Mouse (Mus musculus) lung, adult 18-20 months (tissue): ENCODE data around the gene D17Wsu92e.
A peak's percentile ranks its signal among the peaks of the same experiment; 100 is the strongest.
"Not testable (repeated sequence)": the region's sequence is repeated elsewhere in the genome, so short reads cannot be mapped to it uniquely, and the experiment has no call there.

Experiments
- DNase-seq, 2 experiments: peaks; one replicate each; pipeline ENCODE4 v3.0.0; 2022; ENCODE audit warnings: mixed read lengths in 2 of 2

Gene D17Wsu92e

DNA sequence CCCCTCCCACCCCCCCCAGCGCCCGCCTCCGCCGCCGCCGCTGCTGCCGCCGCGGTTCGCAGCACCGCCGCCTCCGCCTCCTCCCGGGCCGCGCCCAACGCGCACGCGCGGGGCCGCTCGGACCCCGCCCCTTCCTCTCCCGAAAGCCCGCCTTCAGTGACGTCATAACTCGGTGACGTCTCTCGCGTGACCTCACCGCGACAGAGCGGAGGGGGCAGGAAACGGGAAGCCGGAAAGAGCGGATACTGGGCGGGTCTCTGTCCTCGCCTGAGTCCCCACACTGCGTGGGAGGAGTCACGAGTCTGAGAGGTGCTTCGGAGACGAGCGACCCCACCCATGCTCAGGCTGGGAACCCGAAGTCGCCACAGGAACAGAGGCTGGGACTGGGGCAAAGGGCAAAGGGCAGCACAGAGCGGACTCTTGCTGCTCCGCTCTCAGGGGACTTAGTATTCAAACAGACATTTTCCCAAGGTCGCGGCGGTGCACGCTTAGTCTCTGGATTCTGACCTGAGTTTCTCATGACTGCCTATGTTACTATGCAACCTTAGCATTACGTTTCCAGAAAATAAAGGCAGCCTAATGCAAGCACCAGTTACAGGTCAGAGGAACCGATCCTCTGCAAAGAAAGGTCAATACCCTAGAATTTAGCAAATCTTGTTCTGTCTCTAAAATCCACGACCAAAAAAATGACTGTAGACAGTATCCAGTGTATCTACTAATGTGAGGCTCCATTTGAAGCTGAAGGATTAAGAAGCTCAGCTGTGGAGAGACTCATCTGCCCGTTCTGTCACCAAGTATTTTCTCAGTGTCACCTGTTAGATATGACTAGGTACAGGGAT is at the start of gene D17Wsu92e:
Gene D17Wsu92e (minus strand): TSS at position 81 of the 839 bp plus-strand sequence.
- peak; percentile 97 to 98 for DNase-seq

GRCm38 (mm10) chr17:27866737-27867136 is 46.3 kb upstream of the D17Wsu92e start:
- DNase-seq: no peak

DNA sequence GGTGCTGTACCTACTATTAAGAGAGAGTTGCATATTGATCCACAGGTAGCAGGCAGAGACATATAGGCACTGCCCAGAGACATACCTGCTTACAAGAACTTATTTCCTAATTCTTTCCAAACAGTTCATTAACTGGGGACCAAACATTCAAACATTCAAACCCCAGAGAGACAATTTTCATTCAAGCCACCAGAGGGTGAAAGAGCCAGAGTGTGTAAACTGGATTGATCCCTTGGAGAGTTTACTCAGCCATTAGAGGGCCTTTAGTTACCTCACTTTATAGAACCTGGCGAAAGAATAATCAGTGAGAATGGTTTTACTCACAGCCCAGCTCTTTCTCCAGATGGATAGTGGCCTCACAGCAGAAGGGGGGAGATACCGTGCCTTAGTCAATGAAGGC is 45.0 kb upstream of the D17Wsu92e start:
- no peak for DNase-seq

DNA sequence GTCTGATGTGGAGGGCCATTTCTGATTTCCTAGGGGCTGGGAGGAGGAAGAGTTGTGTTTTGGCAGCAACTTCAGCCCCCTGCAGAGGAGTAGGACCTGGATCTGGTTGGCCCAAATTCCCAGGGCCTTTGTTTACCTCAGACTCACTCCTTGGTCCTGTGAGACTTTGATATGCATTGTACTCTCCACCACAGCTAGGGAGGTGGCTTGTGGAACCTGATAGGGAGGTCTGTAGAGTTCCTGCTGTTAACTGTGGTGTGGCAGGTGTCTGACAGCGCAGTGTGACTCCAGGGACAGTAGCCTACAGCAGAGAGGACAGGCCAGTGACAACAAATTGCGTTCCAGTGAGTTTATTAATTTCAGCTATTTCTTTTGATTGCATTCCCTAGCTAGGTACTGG is 38.7 kb upstream of the D17Wsu92e start:
- DNase-seq: no peak

DNA sequence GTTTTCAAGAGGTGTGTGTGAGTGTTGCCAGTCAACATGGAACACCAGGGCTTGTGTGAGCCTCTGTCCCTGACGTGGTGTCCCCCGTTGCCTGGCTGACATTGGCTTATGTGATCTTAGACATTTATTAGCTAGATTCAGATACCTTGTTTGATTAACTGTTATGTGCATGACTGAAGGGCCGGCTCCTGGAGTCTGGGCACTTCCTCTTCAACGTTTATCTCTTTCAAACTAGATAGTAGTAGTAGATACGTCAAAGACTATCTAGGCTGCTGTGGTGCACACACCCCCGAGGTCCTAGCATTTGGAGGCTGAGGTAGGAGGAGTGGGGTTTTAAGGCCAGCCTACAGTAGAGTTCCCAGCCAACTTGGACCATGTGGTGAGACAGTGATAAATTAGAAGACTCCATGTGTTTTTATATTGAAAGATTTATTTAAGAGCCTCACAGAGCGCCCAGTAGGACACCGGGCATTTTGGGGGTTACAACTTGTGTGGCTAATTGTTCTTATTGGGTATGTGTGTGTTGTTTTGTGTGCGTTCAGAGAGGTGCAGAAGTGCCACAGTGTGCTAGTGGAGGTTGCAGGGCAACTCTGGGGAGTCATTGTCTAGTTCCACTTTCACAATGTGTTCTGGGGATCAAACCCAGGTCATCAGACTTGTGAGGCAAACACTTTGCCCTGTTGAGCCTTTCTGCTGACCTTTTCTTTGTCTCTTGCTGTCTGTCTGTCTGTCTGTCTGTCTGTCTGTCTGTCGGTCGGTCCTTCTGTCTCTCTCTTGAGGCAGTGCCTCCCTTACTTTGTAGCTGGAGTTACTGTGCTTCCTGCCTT is 37.4 kb upstream of the D17Wsu92e start:
- no peak for DNase-seq

- DNase-seq: peak; percentile 54 to 55
Measured at GRCm38 (mm10) chr17:27856798-27857648, 36.6 kb upstream of the D17Wsu92e start.

GRCm38 (mm10) chr17:27856265-27856797 is 35.9 kb upstream of the D17Wsu92e start, which contains the start of gene Uhrf1bp1:
Uhrf1bp1 (plus strand) TSS chr17:27856441.
- DNase-seq: peak; percentile 74 to 80

- no peak for DNase-seq
Measured at GRCm38 (mm10) chr17:27851076-27851475, 30.6 kb upstream of the D17Wsu92e start.

GRCm38 (mm10) chr17:27848351-27848750 is 27.9 kb upstream of the D17Wsu92e start:
- no peak for DNase-seq

DNA sequence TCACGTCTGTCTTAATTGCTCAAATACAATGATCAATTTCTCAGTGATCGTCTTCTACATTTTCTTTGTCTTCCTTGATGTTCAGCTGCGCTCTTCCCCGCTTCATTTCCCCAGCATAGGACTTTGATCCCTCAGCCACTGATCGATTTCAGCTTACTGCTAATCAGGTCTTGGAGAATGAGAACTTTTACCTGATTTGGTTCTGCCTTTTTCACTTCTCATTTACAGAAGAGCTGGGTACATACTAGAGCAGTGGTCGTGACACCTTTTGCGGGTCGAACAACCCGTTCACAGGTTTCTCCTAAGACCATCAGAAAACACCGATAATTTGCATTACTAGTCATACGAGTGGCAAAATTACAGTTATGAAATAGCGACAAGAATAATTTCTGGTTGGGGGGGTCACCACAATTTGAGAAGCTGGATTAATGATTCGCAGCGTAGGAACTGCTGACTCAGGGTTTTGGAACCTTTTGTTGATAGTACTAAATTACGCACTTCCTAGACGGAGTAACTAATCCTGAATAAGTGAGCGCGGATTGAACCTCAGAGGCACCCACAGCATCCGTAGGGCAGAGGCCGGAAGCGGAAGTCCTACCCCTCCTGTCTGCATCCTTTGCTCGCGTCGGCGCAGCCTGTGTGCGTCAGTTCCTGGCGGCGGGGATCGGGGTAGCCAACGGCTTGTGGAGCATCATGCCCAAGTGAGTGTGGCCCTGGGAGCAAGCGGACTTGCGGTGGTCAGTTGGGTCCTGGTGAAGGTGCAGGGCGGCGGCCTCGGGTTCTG is 19.2 kb upstream of the D17Wsu92e start:
- DNase-seq: peak; percentile 97 to 98

DNA sequence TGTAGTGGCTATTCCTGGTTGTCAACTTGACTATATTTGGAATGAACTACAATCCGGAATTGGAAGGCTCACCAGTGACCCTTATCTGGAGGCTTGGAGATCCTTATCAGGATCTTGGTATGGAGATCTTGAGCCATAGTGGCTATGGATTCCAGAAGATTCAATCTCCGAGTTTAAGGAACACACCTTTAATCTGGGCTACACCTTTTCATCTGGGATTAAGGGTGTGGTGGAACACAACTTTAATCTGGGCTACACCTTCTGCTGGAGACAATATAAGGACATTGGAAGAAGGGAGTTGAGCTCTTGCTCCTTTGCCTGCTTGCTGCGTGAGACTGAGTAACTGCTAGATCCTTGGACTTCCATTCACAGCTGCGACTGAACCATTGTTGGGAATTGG is 17.4 kb upstream of the D17Wsu92e start, which contains the start of gene Snrpc:
Gene Snrpc (plus strand): TSS at position 301 of the 400 bp plus-strand sequence.
- DNase-seq: not testable (repeated sequence)

DNA sequence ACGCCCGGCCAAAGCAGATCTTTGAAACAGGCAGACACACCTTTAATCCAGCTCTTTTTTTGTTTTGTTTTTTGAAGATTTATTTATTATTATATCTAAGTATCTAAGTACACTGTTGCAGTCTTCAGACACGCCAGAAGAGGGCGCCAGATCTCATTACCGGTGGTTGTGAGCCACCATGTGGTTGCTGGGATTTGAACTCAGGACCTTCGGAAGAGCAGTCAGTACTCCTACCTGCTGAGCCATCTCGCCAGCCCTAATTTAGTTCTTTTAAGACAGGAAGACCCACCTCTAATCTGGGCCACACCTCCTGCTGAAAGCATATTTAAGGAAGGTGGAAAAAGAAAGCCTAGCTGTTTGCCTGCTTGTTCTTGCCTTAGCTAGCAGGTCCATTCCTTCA is 10.0 kb upstream of the D17Wsu92e start:
- DNase-seq: no peak

- DNase-seq: no peak
Measured at GRCm38 (mm10) chr17:27827511-27827910, 7.1 kb upstream of the D17Wsu92e start.

DNA sequence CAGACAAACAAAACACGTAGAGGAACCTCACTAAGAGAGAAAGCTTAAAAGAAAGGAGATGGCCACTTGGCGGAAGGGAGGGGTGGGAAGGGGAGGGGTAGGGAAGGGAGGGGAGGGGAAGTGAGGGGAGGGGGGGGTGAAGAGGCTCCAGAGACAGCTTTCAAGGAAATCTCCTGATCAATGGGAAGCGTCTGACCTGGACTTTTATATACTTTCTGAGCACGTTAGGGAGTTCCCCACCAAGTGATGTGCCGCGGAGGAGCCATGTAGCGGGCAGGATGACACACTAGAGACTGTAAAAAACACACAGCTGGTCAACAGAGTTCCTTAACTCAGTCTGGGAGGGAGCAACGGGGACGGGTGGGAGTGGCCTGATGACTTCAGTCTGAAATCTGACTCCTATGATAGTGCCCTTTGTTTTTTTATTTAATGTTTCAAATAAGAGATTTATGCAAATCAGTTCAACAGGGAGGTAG is 6.5 kb upstream of the D17Wsu92e start:
- peak; percentile 35 to 46 for DNase-seq

- peak; percentile 82 for DNase-seq
Measured at GRCm38 (mm10) chr17:27825984-27826905, 5.8 kb upstream of the D17Wsu92e start.

GRCm38 (mm10) chr17:27825539-27825938 is 5.1 kb upstream of the D17Wsu92e start:
- no peak for DNase-seq

DNA sequence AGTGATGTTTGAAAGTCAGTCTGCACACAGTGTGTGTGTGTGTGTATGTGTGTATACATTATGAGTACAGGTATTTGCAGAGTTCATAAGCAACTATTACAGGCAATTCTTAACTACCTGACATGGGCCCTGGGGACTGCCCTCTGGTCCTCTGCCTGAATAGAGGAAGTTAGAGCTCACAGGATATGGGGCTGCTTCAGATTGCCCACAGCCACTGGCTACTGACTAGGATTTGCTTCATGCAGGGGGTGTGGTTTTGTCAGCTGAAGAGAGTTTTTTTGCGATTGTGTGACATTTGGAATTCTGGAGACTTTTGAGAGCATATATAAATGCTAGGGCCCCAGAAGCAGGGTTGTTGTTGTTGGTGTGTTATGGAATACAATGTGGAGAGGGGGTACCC is 4.5 kb upstream of the D17Wsu92e start:
- no peak for DNase-seq

DNA sequence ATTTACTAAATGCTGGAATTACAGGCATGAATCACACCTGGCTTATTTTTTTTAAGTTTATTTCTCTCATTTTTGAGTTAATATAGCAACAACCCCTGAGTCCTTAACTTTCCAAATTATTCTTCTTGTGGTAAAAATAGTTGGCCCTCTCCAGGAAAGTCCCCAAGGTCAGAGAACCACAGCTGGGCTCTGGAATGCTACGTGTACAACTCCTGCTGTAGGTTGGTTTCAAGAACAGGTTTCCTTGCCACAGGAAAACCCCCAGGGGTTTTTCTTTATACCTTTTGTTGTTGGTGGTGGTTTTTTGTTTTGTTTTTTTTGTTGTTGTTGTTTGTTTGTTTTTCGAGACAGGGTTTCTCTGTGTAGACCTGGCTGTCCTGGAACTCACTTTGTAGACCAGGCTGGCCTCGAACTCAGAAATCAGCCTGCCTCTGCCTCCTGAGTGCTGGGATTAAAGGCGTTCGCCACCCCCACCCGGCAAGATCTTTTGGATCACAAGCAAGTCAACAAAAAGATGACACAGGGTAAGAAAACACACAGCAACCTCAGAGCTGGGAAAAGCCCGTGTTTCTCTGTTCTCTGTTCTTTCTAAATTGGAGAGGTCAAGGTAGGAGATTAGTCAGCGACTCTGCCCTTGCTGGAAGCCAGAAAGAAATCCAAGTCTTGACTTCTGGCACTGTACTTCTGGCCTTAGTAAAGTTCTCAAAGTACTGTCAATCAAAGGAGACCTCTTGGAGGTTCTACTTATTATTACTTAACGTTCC is 2.9 kb upstream of the D17Wsu92e start:
- no peak for DNase-seq
